Comparison of ENCODE assay signal across 16 mouse cellular contexts in the genomic region with DNA sequence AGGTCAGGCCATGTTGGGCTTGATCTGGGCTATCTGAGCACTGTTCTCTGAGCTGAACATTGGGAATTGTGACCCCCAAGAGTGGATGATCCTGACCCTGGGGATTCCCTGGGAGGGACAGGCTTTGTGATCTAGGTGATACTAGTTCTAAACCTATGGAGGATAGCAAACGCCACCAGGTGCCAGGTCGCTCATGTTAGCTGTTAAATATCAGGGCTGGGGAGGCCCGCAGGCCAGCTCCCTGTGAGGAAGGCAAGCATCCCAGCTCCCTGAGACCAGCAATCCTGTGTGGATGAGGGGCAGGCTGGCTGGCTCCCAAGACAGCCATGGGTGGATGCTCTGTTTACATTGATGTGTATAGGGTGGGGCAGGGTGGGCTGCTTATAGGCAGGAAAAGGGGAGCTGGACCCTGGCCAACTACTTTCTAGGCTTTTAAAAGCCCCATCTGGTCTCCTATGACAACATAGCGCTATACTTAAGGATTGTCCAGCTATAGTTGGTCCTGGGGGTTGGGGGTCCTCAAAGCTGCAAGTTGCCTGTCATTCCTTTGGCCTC. TPM values are rescaled to one million over a fixed set of nuclear protein-coding genes. Genes with fewer than 3 reads are reported as not detected.
DNase-seq lines count a peak whose midpoint lies in the region; ATAC-seq and TF ChIP-seq lines count a peak whose summit lies in the region.
"Had no signal": no experiment of that assay in that cellular context is flagged by ENCODE, and none has a peak within 500 bp of the region (broad histone marks: within the 10 kb centered on the region; RNA-seq: fewer than 3 reads in every experiment).

No protein-coding gene starts in this region.

- no peak for DNase-seq in heart, embryonic 10.5 days (ENCODE audit: low spot score)
- DNase-seq in heart, postnatal 4 days: no peak
- no peak for DNase-seq in liver, embryonic 11.5 days (ENCODE audit: low spot score)
- no peak for DNase-seq in liver
- peak; percentile 45 for DNase-seq in brain, embryonic 14.5 days (ENCODE audit: low read depth)
- no peak for DNase-seq in liver, postnatal 0 days
- DNase-seq in midbrain, embryonic 11.5 days (ENCODE audit: low spot score, missing footprints): no peak
- no peak for DNase-seq in gastrocnemius, adult 8-10 months (ENCODE audit: low spot score in 2 of 2)
- DNase-seq: adrenal gland, postnatal 36 days; embryo, embryonic 11 days; right cerebral cortex, postnatal 14 days had no signal

- H3K27me3 ChIP-seq in heart, embryonic 10.5 days (ENCODE audit: insufficient read depth, poor library complexity, severe bottlenecking): no peaks in the 10 kb centered on the region
- no peaks in the 10 kb centered on the region for H3K27me3 ChIP-seq in liver, embryonic 11.5 days (replicated peaks; ENCODE audit: control insufficient read depth, insufficient read depth, low read length)
- H3K27me3 ChIP-seq in liver, postnatal 0 days (ENCODE audit: insufficient read depth, low read length): no peaks in the 10 kb centered on the region
- no peaks in the 10 kb centered on the region for H3K27me3 ChIP-seq in midbrain, embryonic 11.5 days (ENCODE audit: control insufficient read depth, insufficient read depth, low read length)
- H3K27me3 ChIP-seq: hindbrain, embryonic 15.5 days; neural tube, embryonic 12.5 days had no signal

- no peak overlapping the region for H3K9ac ChIP-seq in liver, embryonic 11.5 days (ENCODE audit: low read depth, low read length)
- H3K9ac ChIP-seq in liver, postnatal 0 days (replicated peaks): peak overlapping the region; percentile 28; the same call in 1 of the 2 replicates
- no peak overlapping the region for H3K9ac ChIP-seq in midbrain, embryonic 11.5 days (ENCODE audit: low read length)
- H3K9ac ChIP-seq: hindbrain, embryonic 15.5 days; neural tube, embryonic 12.5 days had no signal

- no peak for TF ChIP-seq EP300 in liver, postnatal 0 days (IDR thresholded peaks at IDR 0.05; ENCODE audit: low read depth)

- no peak for ATAC-seq in liver, embryonic 11.5 days (replicated peaks; ENCODE audit: low FRiP score)
- ATAC-seq in liver, postnatal 0 days: no peak
- ATAC-seq in midbrain, embryonic 11.5 days (ENCODE audit: low FRiP score): no peak
- ATAC-seq: forebrain, embryonic 16.5 days had no signal

- H3K27ac ChIP-seq in heart, embryonic 10.5 days: peak overlapping the region; percentile 31
- H3K27ac ChIP-seq in liver, embryonic 11.5 days (ENCODE audit: low read depth, low read length): 0 out of 2 replicates have a peak overlapping the region, but pooled peaks have one; percentile 15
- peak overlapping the region; percentile 72 for H3K27ac ChIP-seq in liver, postnatal 0 days (ENCODE audit: low read depth)
- no peak overlapping the region for H3K27ac ChIP-seq in midbrain, embryonic 11.5 days (ENCODE audit: low read depth, low read length)
- H3K27ac ChIP-seq: hindbrain, embryonic 15.5 days; midbrain, embryonic 10.5 days; neural tube, embryonic 12.5 days had no signal

- no peak overlapping the region for H3K4me2 ChIP-seq in liver, embryonic 11.5 days
- peak overlapping the region; percentile 35; the same call in 1 of the 2 replicates for H3K4me2 ChIP-seq in liver, postnatal 0 days (ENCODE audit: low read depth, low read length)
- no peak overlapping the region for H3K4me2 ChIP-seq in midbrain, embryonic 11.5 days
- H3K4me2 ChIP-seq: hindbrain, embryonic 15.5 days; neural tube, embryonic 12.5 days had no signal

- no peak for TF ChIP-seq CTCF in brain, embryonic 14.5 days (IDR thresholded peaks at IDR 0.05; ENCODE audit: borderline replicate concordance, extremely low read depth, insufficient read depth, insufficient read length)
- TF ChIP-seq CTCF in liver, postnatal 0 days (IDR thresholded peaks at IDR 0.05; ENCODE audit: low read depth): no peak

- WGBS in heart, embryonic 10.5 days: 91% methylated on average over 4 of the region's 4 CpGs
- WGBS in liver, embryonic 11.5 days: 86% methylated on average over 4 of the region's 4 CpGs
- 90% methylated on average over 4 of the region's 4 CpGs for WGBS in liver, postnatal 0 days (ENCODE audit: insufficient replicate concordance)
- 99% methylated on average over 4 of the region's 4 CpGs for WGBS in midbrain, embryonic 11.5 days

- no peak overlapping the region for H3K4me3 ChIP-seq in heart, embryonic 10.5 days
- H3K4me3 ChIP-seq in liver, embryonic 11.5 days (ENCODE audit: low read depth, low read length): no peak overlapping the region
- no peak overlapping the region for H3K4me3 ChIP-seq in liver, postnatal 0 days (ENCODE audit: low read depth, low read length)
- H3K4me3 ChIP-seq in midbrain, embryonic 11.5 days (ENCODE audit: low read depth, low read length): no peak overlapping the region
- H3K4me3 ChIP-seq: hindbrain, embryonic 15.5 days; midbrain, embryonic 10.5 days; neural tube, embryonic 12.5 days had no signal

- H3K36me3 ChIP-seq in heart, embryonic 10.5 days: peaks cover 4% of the 10 kb centered on the region; the same call in 1 of the 2 replicates
- H3K36me3 ChIP-seq in liver, embryonic 11.5 days (ENCODE audit: control insufficient read depth, insufficient read depth, low read length): no peaks in the 10 kb centered on the region
- peaks cover 5% of the 10 kb centered on the region; the same call in 1 of the 2 replicates for H3K36me3 ChIP-seq in liver, postnatal 0 days (replicated peaks; ENCODE audit: insufficient read depth, low read length)
- no peaks in the 10 kb centered on the region for H3K36me3 ChIP-seq in midbrain, embryonic 11.5 days (ENCODE audit: control insufficient read depth, insufficient read depth, low read length)
- H3K36me3 ChIP-seq: hindbrain, embryonic 15.5 days had no signal

- no peak for TF ChIP-seq POLR2A in brain, embryonic 14.5 days (IDR thresholded peaks at IDR 0.05; ENCODE audit: borderline replicate concordance, extremely low read depth, insufficient read depth, insufficient read length, poor library complexity, severe bottlenecking)

- H3K9me3 ChIP-seq in heart, embryonic 10.5 days: no peaks in the 10 kb centered on the region
- no peaks in the 10 kb centered on the region for H3K9me3 ChIP-seq in liver, embryonic 11.5 days (ENCODE audit: control insufficient read depth, low read length)
- no peaks in the 10 kb centered on the region for H3K9me3 ChIP-seq in liver, postnatal 0 days (ENCODE audit: low read length)
- H3K9me3 ChIP-seq in midbrain, embryonic 11.5 days (ENCODE audit: control insufficient read depth, low read length): no peaks in the 10 kb centered on the region
- H3K9me3 ChIP-seq: hindbrain, embryonic 15.5 days; midbrain, embryonic 10.5 days; neural tube, embryonic 12.5 days had no signal

- H3K4me1 ChIP-seq in heart, embryonic 10.5 days: peaks cover 59% of the 10 kb centered on the region
- peaks cover 64% of the 10 kb centered on the region for H3K4me1 ChIP-seq in liver, embryonic 11.5 days (replicated peaks; ENCODE audit: control insufficient read depth, insufficient read depth, low read length)
- peaks cover 56% of the 10 kb centered on the region for H3K4me1 ChIP-seq in liver, postnatal 0 days (ENCODE audit: insufficient read depth)
- 0 out of 2 replicates have a peak, but pooled peaks cover 2% of the 10 kb centered on the region for H3K4me1 ChIP-seq in midbrain, embryonic 11.5 days (ENCODE audit: control insufficient read depth, insufficient read depth, low read length)

RNA-seq across cellular contexts. Expression of gene Gramd4, which starts 10.5 kb away (rescaled TPM):
- polyA plus RNA-seq in heart, embryonic 10.5 days (2016; fragmentation: Nextera tagmentation; extraction: Ambion mirVana): 9.6 and 11.6 TPM in 2 replicates
- 10 to 100 TPM; 30.1 to 33.6 TPM for total RNA-seq in heart, postnatal 4 days (2021)
- polyA plus RNA-seq in liver, embryonic 11.5 days (2014; fragmentation: Nextera tagmentation; extraction: Ambion mirVana): 12.6 and 13.9 TPM in 2 replicates
- polyA plus RNA-seq in brain, embryonic 14.5 days (2012; rRNA removed): 64.7 and 74.6 TPM in 2 replicates
- polyA plus RNA-seq in liver, postnatal 0 days (2015; fragmentation: Nextera tagmentation; extraction: Ambion mirVana): 3.2 and 3.7 TPM in 2 replicates
- 7.8 and 8.9 TPM in 2 replicates for polyA plus RNA-seq in midbrain, embryonic 11.5 days (2014; fragmentation: Nextera tagmentation; extraction: Ambion mirVana)
- total RNA-seq in gastrocnemius, adult 8-10 months (2022): 1 to 10 TPM; 5.8 to 9.2 (median 8.1) TPM

RNA-seq across cellular contexts. Expression of gene Celsr1, which starts 34.4 kb away (rescaled TPM):
- polyA plus RNA-seq in heart, embryonic 10.5 days (2016; fragmentation: Nextera tagmentation; extraction: Ambion mirVana): 1.3 and 2.3 TPM in 2 replicates
- 10 to 100 TPM; 20.0 to 21.3 TPM for total RNA-seq in heart, postnatal 4 days (2021)
- polyA plus RNA-seq in liver, embryonic 11.5 days (2014; fragmentation: Nextera tagmentation; extraction: Ambion mirVana): 0.53 and 1.4 TPM in 2 replicates
- polyA plus RNA-seq in brain, embryonic 14.5 days (2012; rRNA removed): 17.6 and 21.3 TPM in 2 replicates
- 0.09 and 0.11 TPM in 2 replicates for polyA plus RNA-seq in liver, postnatal 0 days (2015; fragmentation: Nextera tagmentation; extraction: Ambion mirVana)
- 4.1 and 4.9 TPM in 2 replicates for polyA plus RNA-seq in midbrain, embryonic 11.5 days (2014; fragmentation: Nextera tagmentation; extraction: Ambion mirVana)
- total RNA-seq in gastrocnemius, adult 8-10 months (2022): under 1 TPM; 0.02 to 0.36 (median 0.10) TPM
- total RNA-seq: CH12.LX had no signal
